Mouse (Mus musculus): Measurements from ENCODE around the gene Rhpn2.

Rhpn2 gene

DNA sequence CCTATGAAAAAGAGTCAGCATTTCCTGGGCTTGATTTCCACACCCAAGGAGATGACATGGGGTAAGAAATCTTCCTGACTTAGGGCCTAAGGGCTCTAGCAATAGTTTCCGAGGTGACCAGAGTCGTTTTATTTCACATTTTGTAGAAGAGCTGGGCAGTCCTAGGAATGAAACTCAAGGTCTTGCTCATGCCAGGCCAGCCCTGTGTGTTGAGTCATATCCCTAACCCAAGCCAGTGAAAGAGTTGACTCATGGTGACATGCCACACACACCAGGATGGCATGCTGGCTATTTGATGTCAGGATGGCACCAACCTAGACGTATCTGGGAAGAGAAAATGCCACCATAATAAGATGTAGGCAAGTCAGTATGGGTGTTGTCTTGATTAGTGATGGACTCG is 15.1 kb downstream of the Rhpn2 start:
- DNase-seq = no peak

DNA sequence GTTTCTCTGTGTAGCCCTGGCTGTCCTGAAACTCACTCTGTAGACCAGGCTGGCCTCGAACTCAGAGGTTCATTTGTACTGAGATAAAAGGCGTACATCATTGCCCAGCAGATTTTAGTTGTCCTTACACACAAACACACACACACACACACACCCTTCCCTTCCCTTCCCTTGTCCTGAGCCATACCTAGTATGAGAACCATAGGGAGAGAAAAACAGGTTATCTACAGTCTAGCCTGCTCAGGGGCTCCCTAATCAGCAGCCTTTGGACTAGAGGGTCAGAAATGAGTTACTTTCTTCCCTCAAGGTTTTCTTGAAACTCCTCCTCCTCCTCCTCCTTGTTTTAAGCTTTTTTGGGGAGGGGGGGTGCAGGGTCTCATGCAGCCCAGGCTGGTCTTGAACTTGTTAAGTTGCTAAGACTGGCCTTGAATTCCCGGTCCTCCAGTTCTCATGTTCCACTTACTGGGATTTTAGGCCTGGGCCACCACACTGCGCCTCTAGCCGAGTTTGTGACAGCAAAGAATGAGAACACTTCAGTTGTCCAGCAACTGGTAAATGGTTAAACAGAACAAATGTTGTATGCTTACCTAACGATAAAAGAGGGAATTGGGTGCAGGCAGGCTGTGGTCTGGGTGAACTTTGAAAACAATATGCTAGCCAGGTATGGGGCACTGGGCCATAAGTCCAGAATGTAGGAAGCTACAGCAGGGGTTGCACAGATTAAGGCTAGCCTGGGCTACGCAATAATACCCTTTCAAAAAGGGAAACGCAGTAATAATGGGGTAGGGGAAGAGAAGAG is 16.1 kb downstream of the Rhpn2 start:
- DNase-seq = no peak

DNA sequence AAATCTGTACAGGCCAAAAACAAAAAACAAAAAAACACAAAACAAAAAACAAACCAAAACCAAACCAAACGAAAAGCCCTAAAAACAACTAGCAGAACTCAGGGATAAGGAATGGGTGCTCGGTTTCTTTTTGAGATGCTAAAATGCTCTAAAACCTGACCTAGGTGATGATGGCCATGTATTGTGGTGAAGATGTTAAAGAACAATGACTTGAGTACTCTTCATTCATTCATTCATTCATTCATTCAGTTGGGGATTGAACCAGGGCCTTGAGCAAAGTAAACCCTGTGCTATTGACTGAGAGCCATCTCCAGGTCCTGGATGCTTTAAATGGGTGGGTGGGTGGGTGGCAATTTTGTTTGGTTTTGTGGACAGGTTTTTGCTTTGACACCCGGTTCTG is 17.2 kb downstream of the Rhpn2 start:
- no peak for DNase-seq

DNA sequence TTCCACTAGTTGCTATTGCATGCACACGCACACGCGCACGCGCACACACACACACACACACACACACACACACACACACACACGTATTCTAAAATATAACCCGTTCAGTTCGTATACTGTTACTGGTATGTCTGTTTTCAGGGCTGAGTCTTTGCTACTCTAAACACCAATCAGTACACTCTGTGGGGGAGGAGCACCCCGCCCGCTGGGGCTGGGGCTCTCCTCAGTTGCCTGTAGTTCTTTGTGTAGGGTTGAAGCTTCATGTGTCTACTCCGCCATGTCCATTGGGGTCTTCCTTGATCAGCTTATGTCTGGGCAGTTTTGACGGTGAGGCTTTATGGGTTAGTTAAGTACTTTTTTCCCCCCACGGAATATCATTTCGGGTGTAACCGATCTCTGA is 19.3 kb downstream of the Rhpn2 start:
- no peak for DNase-seq

DNA sequence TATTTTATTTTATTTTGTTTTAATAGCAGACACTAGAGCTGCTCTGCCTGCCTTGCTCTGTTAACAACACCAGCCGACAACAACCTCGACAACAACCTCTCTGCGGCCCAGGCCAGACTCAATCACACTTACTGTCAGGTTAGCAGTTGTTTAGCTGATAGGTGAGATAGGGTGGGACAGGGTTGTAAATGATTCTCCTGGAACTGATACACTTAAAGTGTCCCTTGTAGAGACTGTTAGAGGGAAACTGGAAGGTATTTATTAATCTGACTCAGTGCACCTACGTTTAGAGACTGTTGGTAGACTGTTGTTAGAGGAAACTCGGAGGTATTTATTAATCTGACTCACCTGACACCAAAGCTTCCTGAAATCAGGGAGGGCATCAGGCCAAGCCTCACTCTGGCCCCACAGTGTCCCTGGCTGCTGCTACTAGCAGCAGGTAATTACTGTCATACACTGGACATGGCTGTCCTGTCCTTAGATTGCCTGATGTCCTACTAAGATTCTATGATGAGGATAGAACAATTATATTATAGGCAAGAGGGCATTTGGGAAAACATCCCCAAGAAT is 21.4 kb downstream of the Rhpn2 start:
- DNase-seq = no peak

DNA sequence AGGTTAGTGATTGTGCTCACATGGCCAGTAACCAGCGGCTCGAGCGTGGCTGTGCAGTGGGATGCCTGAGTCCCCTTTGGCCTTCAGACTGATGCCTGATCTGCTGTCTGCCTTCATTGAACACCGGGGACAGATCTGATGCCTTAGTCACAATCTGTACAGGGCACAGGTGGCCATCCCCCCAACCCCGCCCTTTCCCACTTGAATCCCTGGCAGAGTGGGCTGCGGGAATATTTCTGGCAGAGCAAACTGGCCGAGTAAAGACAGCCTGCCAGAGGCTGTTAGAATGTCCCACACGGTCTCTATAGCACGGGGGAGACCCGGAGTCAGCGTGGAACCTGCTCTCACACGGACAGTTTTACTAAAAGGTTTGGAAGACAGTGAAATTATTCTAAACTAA is 23.7 kb downstream of the Rhpn2 start:
- DNase-seq = no peak

DNA sequence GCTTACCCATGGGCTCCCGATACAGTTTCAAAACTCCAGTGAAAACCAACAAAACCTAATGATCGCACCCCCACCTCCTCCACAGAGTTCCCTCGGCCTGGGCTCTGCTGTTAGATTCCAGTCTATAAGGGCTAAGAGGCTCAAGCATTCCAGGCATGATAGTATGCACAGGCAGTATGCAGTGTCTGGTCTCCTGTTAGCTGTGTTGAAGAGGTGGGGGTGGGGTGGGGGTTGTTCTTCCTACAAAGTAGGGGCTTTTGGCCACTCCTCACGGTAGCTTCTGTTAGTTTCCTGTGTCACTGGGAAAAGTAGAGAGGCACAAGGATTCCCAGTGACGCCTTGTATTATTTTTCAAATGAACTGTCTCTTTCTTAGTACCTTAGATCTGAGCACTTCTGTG is 28.3 kb downstream of the Rhpn2 start:
- DNase-seq = no peak

DNA sequence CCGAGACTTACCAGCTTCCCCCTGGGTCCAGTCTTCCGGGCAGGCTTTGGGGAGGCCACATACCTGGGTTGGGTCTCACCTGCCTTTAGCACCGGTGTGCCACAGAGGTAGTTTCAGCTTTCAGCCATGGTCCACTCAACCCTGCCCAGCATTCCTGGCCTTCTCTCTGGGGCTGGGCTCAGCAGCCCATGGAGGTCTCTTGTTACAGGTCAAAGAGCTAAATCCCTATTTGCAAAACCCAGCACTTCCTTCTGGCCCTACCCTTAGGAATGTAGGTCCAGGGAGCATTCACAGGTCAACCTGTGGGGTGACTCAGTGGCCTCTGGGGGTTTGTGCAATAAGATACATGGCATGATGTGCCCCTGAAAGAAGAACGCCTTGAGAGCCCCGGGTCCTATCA is 28.9 kb downstream of the Rhpn2 start:
- no peak for DNase-seq

DNA sequence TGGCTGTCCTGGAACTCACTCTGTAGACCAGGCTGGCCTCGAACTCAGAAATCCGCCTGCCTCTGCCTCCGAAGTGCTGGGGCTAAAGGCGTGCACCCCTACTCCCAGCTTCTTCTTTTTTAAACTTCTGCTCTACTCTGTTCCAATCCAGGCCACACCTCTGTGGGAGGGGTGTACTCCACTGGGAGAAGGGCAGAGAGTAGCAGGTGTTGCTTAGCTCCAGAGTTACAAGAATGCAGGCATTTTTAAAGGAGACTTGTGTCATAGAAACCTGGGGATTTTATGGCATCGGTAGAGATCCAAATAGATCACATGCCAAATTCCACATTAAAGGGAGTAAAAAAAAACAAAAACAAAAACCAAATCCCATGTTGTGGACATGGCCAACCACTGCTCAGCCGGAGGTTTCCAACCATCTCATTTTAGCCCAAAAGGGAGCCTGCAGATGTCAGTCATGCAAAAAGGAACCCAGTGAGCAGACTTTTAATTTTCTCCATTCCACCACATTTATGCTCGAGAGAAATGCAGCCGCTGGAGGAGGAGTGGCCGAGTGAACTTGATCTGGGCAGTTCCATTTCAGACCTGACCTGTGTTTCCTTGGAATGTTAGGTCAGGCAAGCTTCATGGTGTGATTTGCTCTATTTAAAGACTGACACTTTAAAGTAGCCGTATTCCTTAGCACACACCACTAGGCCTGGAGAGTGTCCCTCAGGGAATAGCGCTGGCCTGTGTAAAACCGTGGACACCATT is 31.4 kb downstream of the Rhpn2 start:
- DNase-seq = no peak

DNA sequence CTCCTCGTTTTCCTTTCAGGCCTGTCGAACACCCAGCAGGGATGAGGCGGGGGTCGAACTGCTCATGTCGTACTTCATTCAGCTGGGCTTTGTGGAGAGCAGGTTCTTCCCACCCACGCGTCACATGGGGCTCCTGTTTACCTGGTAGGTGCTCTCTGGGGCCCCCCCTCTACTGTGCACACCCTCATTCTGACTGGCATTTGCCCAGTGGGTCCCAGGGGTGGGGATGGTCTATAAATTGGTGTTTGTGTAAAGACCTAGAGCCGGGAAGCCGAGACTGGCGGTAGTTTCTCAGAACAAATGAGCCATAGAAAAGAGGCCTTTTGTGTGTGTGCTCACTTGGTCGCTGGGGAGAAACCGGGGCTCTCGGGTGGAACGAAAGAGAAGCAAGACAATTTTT is 37.1 kb downstream of the Rhpn2 start:
- no peak for DNase-seq

DNA sequence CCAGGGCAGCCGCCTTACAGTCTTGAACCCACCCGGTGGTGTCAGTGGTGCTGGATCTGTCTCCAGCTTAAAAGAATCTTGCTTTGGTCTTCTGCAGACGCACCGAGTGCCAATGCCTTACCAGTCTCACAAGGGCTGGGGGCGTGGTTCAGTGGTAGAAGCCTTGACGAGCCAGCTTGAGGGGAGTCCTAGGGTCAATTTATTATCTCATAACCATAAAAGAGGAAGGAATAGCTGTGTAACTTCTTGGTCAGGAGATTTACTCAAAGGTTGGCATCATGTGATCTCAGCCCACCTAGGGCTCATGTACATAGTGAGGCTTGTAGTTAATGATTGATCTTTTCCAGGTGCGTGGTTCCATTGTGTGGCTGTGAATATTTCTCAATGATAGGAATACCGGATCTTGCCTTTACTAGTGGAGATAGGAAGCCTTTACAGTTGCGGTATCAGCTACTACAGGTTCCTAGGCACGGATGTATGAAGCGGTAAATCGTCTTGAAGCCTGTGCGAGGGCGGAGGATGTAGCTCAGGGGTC is 38.6 kb downstream of the Rhpn2 start:
- no peak for DNase-seq

DNA sequence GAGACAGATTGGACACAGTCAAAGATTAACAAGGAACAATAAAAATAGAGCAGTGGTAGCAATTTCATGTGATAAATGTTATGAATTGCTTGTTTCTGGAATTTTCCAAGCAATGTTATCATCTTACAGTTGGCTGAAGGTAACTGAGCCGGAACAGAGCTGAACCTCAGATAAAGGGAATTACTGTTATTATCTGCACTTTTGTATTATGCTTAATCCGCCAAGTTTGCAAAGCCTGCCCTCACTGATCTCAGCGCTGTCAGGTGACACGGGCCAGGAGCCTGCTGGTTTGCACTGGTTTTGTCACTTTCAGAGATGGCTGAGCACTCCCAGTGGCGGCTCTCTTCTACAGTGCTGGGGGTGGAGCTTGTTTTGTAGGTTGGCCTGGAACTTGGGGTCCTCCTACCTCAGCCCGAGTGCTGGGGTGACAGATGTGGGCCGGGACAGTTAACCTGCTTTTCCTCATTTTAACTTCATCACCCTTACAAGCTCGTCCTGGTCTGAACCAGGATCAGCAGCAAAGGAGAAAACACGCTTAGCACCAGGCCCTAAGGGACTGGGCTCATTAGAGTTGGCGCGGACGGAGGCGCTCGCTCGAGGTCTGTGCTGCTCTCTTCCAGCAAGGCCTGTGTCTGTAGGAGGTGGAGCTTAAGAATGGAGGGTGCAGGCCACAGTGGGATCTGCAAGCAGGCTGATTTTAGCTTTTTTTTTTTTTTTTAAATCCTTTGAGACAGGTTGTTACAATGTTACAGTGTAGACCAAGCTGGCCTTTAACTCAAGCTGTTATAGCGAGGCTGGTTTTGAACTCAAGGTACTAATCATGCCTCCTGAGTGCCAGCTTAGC is 39.4 kb downstream of the Rhpn2 start:
- no peak for DNase-seq

DNA sequence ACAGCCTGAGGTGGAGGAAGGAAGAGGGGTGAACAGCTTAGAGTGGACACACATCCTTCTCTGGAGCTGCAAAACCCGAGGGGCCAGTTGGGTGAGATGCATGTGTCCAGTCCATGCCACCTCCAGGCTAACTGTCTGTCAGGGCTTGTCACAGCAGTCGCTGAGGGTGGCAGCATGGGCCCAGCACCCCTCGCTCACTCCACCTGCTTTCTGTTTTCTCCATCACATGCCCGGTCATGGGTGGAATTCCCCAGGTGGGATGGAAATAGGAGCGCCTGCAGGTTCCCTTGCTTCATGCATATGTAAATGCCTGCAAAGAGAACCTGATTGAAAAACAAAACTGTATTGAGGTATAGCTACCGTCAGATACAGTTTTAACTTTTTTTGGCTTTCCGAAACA is 40.3 kb downstream of the Rhpn2 start:
- no peak for DNase-seq

DNA sequence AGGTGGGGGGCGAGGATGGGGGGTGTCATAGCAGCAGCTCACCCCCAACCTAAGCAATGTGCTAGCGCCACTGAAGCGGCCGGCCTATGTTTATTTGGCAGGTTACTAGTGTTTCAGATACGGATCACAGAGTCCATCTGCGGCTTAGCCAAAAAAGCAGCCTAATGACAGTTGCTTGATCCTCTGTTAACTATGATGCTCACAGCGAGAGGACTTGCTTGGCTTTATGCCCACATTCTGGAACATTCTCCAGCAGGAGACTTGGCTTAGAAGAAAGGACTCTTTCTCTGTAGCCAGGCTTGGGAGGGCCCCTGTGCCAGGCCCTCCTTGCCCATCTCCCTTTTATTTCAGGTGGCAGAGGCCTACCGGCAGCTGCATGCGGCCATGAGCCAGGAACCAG is 42.7 kb downstream of the Rhpn2 start:
- DNase-seq = no peak

DNA sequence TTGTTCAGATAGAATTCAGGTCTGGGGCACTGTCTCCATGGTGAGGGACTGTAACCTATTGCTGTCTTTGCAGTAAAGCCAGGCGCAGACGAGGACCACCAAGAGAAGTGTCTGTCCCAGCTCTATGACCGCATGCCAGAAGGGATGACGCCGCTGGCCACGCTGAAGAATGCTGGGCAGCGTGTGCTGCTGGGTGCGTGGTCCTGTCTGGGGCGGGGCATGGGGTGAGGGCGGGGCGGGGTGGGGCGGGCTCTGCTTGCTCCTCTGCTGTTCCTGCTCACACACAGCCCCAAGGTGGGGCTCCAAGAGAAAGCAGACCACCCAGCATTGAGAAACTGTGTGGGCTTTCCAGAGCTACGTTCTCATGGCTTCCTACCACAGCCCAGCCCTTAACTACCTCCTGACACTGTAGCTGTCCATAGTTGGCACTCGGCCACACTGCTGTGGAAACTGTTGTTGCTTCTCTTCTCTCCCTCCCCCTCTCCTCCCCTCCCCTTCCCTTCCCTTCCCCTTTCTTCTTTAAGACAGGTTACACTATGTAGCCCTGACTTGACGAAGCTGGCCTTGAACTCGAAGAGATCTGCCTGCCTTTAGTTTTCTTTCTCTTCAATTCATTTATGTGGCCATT is 45.6 kb downstream of the Rhpn2 start:
- DNase-seq = no peak

DNA sequence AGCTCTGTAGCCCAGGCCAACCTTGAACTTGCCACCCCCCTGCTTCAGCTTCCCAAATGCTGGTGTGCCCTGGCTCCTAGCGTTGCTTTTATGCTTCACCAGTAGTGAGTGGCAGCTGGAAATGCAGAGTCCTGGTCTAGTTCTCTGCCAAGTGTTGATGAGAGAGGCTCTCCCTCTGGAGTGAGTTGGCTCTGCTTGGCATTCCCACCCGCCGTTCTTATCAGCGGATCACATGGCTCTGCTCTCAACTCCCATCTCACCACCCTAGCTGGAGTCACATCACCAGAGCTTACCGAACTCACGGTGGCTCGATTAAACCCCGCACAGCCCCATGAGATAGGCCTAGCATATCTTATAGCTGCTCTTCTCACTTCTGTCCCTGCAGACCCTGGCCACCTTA is 46.4 kb downstream of the Rhpn2 start:
- DNase-seq = no peak

DNA sequence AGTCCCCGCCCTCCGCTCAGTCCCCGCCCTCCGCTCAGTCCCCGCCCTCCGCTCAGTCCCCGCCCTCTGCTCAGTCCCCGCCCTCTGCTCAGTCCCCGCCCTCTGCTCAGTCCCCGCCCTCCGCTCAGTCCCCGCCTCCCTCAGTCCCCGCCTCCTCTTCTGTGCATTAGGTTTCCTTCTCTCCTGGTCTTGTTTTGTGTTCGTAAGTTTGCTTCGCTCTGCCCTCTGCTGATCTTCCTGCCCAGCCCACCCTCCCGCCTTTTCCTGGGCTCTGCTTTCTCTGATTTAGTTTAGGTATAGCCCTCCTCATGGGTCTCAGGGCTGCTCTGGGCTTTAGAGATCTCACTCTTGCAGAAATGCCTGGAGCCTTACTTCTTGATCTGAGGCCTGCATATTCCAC is 47.9 kb downstream of the Rhpn2 start:
- no peak for DNase-seq

DNA sequence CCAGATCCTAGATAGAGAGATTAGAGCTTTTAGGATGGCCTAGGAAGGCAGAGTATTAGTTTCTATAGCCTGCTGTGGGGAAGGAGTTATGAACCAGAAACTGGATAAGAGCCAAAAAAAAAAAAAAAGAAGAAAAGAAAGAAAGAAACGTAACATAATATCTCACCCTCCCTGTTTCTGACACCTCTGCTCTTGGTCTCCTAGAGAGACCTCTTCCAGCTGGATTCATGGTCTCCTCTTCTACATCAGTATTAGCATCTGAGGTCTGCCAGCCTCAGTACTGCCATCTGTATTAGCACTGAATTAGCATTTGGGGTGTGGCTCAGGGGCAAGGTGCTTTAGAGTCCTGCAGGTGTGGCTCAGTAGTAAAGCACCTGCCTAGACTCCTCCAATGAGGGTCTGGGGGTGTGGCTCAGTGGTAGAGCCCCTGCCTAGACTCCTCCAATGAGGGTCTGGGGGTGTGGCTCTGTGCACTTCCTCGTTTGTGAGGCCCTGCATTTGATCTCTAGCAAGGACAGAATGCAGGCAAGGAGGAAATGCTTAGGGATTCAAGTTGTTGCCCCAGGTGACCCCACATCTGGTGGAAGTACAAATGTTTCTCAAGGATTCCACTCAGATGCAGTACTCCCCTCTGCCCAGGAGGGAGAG is 48.9 kb downstream of the Rhpn2 start:
- DNase-seq = no peak

DNA sequence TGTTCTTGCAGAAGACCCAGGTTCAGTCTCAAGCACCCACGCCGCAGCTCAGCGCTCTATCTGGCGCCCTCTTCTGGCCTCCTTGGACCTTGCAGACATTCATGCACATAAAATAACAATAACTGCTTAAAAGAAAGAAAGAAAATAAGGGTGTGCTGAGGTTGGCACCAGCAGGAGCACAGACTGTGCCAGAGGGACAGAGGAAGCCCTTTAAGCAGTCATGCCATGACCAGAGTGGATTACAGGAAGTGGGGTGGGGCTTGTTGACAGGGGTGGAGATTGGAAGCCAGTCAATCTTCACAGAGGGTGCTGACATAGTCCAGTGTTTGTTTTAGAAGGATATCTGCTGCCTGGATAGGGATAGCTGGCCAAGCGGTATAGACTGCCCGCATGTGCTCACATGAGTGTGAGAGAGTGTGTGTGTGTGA is 52.6 kb downstream of the Rhpn2 start:
- DNase-seq = no peak

DNA sequence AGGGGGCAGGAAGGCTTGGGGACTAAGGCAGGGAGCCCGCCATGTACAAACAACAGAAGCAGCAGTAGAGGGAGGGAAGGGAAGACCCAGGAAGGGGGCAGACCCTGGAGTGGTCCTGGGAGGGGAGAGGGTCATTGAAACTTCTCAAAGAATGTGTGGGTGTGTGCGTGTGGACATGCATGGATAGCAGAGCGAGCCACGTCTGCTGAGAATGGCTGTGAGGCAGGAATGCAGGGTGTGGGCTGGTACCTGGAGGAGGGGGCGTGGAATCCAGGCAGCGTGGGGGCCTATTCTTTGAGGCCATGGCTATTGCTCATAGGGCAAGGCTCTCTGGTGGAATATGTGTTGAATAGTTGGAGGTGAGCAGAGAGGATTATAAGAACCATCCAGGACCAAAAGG is 54.7 kb downstream of the Rhpn2 start:
- DNase-seq = no peak

DNA sequence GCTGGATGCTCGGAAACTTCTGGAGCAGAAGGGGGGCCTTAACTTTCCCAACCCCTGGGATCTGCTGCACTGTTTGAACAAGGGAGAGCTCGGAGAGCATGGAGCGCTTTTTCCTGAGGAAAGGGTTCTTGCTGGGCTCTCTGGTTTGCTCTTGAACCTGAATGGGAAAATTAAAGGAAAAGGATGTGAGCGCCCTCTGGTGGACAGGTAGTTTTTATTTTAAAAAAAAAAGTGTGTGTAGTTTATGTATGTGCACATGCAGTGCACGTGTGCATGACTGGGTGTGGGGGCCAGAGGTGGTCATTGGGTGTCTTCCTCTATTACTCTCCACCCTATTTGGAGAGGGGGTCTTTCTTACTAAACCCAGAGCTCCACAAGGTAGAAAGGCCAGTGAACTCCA is 59.0 kb downstream of the Rhpn2 start:
- DNase-seq = no peak

Data from right cerebral cortex, postnatal 4 days (tissue).